Mouse (Mus musculus) midbrain, embryonic 13.5 days (tissue): ENCODE measurements at regions not wholly inside any gene's neighbourhood (a gene's known extent, or its start where the extent isn't known, plus 50 kb on each side); places are given as distances from the start of the nearest gene placed in this dataset.

Experiments
- ATAC-seq: fragments of 200-750 bp; cut with Nextera tagmentation; 2 replicates; pipeline ENCODE4 v1.8.0; 2017; ENCODE audit warnings: mild to moderate bottlenecking, moderate TSS enrichment, moderate library complexity
- H3K27ac ChIP-seq: fragments of 300-500 bp; sonication (generic); 2 replicates; pipeline ENCODE4 v1.5.1; 2015; ENCODE audit warnings: inconsistent platforms, mild to moderate bottlenecking, moderate library complexity
- H3K27me3 ChIP-seq: fragments of 300-500 bp; sonication (generic); 2 replicates; pipeline ENCODE4 v1.6.1; 2015; ENCODE audit warnings: mild to moderate bottlenecking, inconsistent platforms
- H3K36me3 ChIP-seq: fragments of 300-500 bp; sonication (generic); 2 replicates; pipeline ENCODE4 v1.6.1; 2015; ENCODE audit warnings: mild to moderate bottlenecking, inconsistent platforms
- H3K4me1 ChIP-seq: fragments of 300-500 bp; sonication (generic); replicated peaks from 2 replicates; pipeline ENCODE4 v1.6.1; 2015; ENCODE audit warnings: inconsistent platforms
- H3K4me2 ChIP-seq: fragments of 300-500 bp; sonication (generic); replicated peaks from 2 replicates; pipeline ENCODE4 v1.6.1; 2015; ENCODE audit warnings: moderate library complexity, mild to moderate bottlenecking, inconsistent platforms
- H3K4me3 ChIP-seq: fragments of 300-500 bp; sonication (generic); replicated peaks from 2 replicates; pipeline ENCODE4 v1.5.1; 2015; ENCODE audit warnings: mild to moderate bottlenecking, inconsistent platforms
- H3K9ac ChIP-seq: fragments of 300-500 bp; sonication (generic); replicated peaks from 2 replicates; pipeline ENCODE4 v1.6.1; 2015; ENCODE audit warnings: mild to moderate bottlenecking, inconsistent platforms
- H3K9me3 ChIP-seq: fragments of 300-500 bp; sonication (generic); 2 replicates; pipeline ENCODE4 v1.6.1; 2016; ENCODE audit warnings: mild to moderate bottlenecking, inconsistent platforms
- WGBS: fragments of 180-500 bp; shearing (Covaris S2); methylation state at CpG from one replicate; pipeline ENCODE4 v1.1.7; 2015; 5-methylcytosine and 5-hydroxymethylcytosine counted together

- Histone ChIP-seq H3K9ac (no peak overlapping the region), H3K36me3 (no peaks in the 10 kb centered on the region), H3K4me3 (no peak overlapping the region), H3K27ac (no peak overlapping the region), H3K9me3 (no peaks in the 10 kb centered on the region), H3K4me1 (no peaks in the 10 kb centered on the region), H3K4me2 (no peak overlapping the region), H3K27me3 (no peaks in the 10 kb centered on the region)
- no peak for ATAC-seq
- WGBS, result 65% methylated on average over 4 of the region's 4 CpGs
Observed at GRCm38 (mm10) chr6:5553703-5554394, 57.7 kb upstream of the Pdk4 start.

GRCm38 (mm10) chr6:5550067-5550466 is 54.0 kb upstream of the Pdk4 start:
- Histone ChIP-seq H3K27ac (no peak overlapping the region), H3K27me3 (no peaks in the 10 kb centered on the region), H3K4me3 (no peak overlapping the region), H3K4me2 (no peak overlapping the region), H3K36me3 (no peaks in the 10 kb centered on the region), H3K9ac (no peak overlapping the region), H3K4me1 (no peaks in the 10 kb centered on the region), H3K9me3 (no peaks in the 10 kb centered on the region)
- 88% methylated on average over 1 of the region's 1 CpGs for WGBS
- no peak for ATAC-seq
